Mouse (Mus musculus): ENCODE data around the gene Lrrc32.
A peak's percentile ranks its signal among the peaks of the same experiment; 100 is the strongest.

The Lrrc32 gene

DNA sequence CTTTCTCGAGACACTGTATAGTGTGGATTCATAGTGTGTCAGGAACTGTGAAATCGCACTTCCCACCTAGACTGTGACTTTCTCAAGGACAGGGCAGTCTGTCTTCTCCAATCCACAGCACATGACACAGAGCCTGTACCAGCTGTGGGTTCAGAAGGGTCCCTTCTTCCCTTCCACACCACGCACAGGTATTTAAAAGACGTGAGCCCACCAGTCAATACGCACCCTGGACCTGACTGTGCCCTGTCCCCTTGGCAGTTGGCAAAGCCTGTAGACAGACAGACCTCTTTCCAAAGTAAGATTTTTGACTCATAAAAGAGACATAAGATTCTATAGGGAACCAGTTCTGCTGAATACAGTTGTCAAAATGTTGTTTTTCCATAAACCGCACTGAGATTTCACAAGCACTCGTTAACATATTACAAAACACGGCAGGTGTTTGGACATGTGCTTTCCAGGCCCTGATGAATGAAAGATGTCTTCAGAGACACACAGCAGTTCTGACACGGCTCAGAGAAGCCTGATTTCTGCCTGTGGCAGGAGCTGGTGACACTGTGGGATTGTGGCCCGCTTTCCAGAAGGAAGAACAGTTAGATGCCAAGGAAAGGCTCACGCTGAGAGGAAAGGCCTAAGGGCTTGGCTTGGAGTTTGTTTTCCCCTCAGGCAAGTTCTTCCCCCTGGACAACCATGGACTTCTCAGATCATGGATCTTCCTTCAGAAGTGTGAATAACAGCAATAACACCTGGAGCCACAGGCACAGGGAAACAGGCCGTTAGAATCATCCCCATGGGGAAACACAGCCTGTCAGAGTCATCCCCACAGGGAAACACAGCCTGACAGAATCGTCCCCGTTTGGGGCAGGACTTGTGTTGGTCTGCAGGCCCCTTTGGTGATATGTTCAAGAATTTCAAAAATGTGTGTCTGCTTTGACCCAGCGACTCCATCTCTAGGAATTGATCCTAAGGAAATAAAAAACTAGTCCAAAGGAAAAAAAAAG is 22.2 kb downstream of the Lrrc32 start:
- DNase-seq (ENCODE audit: low spot score), result no peak

DNA sequence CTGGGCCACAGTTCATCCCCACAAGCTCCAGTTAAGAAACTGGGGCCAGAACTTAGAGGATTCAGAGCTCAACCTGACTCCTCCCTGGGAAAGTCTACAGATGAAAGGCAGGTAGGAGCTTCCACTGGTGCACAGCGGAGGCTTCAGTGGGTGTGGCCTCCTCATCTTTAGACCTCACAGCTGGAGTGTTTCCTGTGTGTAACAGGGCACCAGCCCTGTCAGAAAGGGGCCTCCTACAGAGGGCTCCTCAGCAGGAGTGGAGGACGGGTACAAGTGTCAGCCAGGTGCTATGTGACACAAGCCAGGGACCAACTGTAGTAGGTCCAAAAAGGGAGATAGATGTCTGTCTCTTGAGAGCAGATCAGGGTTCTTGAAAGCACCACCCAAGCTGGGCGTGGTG is 24.2 kb downstream of the Lrrc32 start:
- no peak for DNase-seq (ENCODE audit: low spot score)

DNA sequence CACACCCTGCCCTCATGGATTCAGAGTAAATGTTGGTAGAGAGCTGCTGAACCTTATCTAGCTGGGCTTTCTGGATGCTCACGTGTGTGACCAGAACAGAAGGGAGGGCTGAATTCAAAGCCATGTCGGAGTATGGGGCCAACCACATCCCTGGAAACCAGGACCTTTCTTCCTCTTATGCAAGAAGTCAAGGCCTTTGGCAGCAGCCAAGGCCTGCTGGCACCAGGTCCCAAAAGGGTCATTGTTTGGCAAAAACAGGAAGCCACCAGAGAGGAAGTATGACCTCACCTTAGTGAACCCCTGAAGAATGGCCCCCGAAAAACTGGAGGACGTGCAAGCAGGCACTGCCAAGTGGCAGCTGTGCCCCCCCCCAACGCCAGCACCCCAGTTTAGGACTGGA is 33.5 kb downstream of the Lrrc32 start:
- DNase-seq (ENCODE audit: low spot score), result no peak

DNA sequence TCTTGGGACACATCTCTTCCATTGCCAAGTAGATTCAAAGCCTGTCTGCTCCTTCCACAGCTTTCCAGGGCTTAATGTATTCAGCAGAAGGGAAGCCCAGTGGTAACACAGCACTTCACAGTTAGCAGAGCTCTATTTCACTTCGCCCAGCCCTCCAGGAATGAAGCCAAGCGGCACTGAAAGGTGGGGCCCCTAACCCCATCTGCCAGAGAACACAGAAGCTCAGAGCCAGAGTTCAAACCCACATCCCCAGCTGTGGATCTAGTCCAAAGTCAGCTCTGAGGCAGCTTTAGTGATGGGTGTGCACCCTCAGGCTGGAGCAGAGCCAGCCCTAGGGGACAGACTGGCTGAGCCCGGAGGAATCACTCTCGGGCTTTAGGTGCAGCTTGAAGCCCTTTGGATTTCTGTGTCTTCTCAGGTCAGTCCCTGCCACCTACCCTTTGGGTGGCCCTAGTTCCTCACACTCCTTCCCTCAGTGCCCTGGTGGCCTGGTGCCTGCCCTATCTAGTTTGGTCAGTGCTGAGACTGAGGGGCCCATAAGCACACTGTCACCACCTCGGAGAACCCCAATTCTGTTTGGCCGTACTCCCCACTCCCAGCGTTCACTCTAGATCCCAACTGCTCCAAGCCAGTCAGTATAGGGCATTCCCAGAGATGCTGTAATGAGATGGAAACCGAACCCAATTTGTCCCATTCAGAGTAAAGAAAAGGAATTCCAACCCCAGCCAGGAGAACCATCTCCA is 34.2 kb downstream of the Lrrc32 start:
- DNase-seq (ENCODE audit: low spot score), result no peak

DNA sequence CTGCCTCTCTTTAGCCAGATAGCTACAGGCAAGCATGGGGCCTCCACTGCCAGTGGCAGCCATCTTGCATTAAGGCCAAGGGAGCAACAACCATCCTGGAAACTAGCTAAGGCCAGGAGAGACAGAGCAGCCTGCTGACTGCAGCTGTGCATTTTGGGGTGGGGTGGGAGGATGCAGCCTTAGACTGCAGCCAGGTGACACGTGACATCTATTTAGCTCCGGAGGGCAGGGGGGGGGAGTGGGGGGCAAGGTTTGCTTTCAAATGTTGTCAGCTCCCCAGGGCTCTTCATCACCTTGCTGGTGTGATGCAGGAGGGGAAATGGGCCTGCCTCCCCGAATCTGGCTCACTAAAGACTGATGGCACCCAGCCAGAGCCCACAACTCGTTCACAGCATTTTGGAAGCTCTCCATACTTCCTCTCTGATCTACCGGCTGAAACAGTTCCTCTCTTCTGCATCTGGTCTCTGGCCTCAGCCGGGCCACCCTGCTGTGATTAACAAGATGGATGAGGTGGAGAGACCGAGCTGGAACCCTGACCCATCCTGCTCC is 34.8 kb downstream of the Lrrc32 start:
- peak; percentile 17 for DNase-seq (ENCODE audit: low spot score)

DNA sequence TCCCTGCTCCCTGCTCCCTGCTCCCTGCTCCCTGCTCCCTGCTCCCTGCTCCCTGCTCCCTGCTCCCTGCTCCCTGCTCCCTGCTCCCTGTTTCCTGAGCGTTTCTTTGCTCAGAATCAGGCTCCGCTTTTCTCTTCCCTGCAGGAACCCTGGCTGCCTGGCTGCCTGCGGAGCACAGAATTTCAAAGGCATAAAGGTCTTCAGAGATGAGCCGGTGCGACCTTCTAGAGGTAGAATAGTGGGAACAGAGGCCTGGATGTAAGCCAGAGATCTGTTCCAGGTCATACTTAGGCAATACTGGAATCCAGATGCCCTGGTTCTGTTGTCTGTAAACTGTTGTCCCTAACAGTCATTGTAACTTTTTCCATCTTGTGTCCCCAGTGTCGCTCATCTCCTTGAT is 35.3 kb downstream of the Lrrc32 start:
- no peak for DNase-seq (ENCODE audit: low spot score)

DNA sequence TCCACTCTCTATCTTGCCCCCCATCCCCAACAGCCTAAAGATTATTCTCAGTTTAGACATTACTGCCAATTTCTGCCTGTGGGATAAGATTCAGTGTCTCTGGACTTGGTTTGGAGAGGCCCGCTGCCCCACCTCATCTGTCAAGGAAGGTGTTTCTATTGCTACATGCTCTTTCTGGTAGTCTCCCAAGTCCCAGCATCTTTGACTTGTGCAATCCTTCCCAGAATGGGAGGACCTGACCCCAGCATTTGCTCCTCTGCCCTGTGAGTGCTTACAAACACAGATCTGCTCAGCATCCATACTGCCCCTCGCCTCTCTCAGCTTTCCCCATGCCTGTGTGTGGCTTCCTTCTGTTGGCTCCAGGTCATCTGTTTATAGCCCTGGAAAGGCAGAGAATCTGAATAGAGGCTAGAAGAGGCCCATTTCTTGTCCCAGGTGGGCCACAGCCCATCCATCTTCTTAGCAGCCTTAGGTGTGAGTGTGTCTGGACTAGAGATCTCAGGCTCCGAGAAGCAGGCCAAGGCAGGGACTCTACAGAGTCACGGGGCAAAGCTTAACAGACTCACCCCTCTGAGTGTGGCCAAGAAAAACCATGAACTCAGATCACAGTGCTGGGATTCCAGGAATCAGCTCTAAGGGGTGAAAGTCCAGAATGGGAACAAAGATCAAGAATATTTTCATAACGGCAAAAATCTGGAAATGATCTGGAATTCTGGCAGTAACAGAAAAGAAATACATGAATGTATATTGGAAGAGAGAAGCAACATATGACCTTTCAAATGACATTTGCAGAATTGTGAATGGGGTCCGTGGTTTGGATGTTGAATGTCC is 36.0 kb downstream of the Lrrc32 start:
- DNase-seq (ENCODE audit: low spot score), result no peak

DNA sequence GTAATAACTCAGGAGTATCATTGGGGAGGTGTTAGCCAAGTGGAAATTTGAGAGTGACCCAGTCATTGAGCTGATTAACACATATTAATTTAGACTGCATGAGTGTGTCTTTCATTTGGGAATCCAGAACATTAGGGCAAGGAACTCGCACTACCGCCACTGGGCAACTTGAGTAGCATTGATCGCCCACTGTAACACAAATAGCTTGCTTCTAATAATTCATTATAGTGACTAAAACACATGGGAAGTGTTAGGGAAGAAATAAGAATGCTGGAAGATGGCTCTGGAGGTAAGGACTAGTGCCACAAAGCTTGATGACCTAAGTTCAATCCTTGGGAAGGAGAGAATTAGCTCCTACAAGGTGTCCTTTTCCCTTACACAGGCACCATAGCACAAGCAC is 38.0 kb downstream of the Lrrc32 start:
- DNase-seq (ENCODE audit: low spot score), result no peak

DNA sequence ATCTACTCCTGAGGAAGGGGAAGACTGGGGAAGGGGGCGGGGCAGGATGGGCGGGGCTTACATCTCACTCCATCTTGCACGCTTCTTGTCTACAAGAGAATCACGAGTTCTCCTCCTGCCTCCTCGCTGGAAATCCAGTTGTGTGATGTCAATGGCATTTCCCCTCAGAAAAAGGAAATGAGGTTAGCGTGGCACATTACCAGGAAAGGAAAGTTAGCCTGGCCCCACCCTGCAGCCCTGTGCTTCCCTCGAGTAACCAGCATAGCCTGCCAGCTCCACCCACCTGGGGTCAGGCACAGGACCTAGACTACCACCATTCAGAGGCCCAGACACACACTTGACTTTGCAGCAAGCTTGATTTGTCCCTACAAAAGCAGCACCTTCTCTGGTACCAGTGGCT is 42.5 kb downstream of the Lrrc32 start:
- DNase-seq (ENCODE audit: low spot score), result no peak

DNA sequence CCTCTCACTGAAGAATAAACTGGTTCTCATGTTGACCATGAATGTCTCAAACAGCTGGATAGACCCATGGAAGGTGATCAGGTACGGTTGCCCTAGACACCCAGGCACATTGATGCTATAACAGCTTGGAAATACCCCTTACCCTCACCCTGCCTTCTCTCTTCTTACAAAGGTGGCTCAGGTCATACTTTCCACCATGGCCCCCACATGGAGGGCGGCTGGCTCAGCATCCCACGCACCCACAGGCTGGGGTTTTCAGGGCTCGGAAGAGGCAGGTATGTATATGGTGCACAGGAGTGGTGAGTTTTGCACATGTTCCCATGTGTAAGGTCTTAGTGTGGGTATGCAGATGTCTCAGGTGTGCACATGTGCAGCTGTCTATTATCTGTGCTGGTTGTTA is 43.9 kb downstream of the Lrrc32 start:
- no peak for DNase-seq (ENCODE audit: low spot score)

DNA sequence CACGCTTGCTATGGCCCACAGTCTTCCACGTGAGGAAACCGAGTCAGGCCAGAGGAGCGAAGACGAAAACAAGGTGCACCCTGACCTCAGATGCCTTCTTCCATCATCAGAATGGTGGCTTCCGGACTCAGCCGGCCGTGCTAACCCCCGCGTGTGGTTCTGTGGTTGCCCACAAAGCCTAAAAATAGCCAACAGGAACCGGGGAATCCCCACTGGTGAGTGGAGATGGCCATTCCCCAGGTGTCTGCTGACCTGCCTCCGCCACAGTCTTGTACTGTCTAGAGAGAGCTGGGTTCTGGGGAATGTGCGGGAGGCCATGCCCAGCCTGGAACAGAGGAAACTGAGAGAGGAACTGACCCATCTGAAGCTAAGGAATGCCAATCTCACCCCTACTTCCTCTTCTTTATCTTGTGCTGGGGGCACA is 45.4 kb downstream of the Lrrc32 start:
- DNase-seq (ENCODE audit: low spot score), result peak; percentile 66

DNA sequence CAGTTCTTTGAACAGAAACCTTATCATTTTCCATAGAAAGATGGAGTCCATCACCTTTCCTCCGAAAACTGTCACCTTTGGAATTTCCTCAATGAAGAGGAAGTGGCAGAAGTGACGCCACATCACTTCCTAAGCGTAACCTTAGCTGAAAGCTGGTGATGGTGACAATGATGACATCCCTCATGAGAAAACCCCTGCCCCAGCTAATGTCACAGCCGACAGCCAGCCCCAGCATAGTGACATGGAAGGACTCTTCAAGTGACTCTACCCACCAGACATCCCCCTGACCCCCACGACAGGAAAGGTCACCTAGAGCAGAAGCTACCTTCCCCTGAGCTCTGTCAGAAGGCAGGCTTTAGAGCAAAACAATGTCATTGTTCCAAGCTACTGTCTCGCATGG is 46.1 kb downstream of the Lrrc32 start:
- no peak for DNase-seq (ENCODE audit: low spot score)

DNA sequence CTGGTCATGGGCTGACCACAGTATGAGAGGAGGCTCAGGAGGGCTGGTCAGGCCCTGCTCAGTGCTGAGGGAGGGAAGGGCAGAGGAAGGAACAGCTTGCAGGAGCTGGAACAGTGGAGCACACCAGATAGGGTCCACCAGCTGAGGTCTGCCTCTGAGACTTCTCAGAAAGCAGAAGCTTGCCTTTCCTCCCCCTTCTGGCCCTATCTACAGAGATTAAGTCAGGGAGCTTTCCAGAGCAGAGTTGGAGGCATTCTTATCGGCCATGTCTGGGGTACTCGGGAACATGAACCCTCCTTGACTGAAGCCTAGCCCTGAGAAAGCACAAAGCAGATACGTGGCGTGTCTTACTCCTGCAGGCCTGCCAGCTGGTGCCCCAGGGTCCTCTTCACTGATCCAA is 46.8 kb downstream of the Lrrc32 start:
- DNase-seq (ENCODE audit: low spot score), result no peak

DNA sequence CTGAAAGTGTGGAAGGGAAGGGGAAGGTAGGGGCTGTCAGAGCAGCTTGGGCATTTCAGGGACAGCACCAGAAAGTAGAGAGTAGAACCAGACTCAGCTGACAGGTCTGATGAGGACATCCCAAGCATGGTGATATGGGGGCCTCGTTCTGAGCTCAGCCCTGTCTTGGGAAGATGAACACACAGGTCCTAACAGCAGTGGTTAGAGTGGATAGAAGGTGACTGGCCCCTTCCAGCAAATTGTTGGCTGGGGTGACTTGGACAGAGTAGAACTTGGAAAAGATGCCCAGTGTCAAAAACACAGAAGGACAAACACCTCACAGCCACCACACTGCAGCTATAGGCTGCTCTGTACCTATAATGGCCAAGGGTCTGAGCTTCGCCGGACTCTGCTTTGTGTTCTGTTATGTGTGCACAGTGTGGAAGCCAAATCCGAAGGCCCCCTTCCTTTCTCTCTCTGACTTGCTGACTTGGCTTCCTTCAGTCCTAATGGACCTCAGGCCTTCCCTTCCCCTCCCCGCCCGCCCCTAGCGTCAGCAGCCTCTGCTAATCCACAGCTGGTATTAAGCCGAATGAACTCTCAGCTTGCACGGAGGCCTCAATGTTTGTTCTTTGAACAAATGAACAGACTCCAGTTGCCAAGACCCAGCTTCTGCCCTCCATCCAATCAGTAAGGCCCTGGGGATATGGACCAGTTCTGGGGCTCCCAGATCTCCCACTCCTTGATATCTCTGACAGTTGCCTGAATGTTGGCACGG is 48.3 kb downstream of the Lrrc32 start:
- DNase-seq (ENCODE audit: low spot score), result no peak

DNA sequence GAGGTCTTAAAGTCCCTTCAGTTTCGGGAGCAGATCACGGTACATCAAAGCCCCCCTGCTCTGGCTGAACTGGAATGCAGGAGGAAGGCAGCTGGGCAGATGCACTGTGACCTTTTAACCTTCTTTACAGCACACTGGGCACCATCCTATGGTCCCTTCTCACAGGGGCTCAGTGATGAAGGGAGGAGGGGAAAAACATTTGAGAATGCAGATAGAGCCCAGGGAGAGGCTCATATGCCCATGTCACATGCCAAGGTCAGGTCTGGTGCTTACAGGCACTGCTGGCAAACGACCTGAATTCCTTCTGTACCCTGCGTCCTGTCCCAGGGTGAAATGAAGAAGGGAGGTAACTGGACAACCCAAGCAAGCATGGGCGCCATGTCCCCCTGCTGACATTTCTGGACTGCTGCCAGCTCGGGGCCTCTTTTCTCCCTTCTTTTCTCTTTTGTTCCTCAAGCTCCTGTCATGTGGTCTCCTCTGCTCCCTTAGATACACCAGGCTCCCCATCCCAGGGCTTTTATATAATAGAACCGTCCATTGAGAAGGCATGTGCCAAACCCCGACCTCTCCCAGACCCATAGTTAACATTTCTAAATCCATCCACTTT is 49.0 kb downstream of the Lrrc32 start:
- no peak for DNase-seq (ENCODE audit: low spot score)

DNA sequence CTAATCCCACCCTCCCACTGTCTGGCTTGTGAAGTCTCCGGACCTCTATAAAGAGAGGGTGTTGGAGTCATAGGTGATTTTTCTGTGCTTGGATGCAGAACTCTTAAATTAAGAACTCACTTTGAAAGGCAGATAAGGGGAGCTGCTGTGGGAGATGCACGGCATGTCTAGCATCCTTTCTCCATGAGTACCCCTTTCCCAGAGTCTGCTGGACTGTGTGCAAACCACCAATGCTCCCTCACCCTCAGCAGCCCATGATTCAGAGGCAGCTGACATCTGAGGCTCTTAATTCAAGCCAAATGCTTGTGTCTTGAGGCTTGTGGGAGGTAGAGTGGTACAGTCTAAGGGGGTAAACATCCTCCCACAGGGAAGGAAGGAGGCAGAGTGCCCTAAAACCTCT is 51.8 kb downstream of the Lrrc32 start:
- no peak for DNase-seq (ENCODE audit: low spot score)

DNA sequence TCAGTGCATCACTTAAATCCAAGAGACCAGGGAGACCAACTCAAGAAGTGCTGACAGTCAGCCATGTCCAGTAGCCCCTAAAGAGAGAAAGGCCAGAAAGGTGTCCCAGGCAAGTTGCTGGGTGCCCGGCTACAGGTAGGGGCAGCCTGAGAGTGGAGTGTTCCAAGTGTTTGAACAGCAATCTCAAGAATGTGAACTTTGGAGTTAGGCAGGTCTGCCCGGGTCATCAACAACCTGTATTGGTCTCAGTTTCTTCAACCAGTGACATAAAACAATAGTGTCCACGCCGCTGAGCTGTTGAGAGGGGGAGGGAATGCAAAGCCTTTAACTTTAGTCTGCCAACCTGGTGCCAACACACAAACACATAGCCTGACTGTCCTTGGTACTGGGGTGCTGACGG is 52.5 kb downstream of the Lrrc32 start:
- no peak for DNase-seq (ENCODE audit: low spot score)

DNA sequence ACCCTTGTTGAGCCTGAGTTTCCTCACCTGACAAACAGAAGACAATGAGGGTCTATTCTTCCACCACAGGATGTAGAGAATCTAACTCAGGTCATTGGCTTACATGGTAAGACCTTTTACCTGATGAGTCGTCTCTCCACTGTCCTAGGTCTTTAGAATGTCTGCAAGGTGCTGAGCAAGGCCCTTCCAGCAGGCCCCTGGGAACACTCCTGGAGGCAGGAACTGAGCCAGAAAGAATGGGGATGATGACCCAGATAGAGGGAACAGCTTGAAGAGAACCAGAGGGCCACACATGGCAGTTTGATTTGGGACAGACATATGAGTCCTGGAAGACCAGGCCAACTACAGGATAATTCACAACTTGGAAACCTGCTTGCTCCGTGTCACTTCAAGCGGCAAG is 53.2 kb downstream of the Lrrc32 start:
- no peak for DNase-seq (ENCODE audit: low spot score)

DNA sequence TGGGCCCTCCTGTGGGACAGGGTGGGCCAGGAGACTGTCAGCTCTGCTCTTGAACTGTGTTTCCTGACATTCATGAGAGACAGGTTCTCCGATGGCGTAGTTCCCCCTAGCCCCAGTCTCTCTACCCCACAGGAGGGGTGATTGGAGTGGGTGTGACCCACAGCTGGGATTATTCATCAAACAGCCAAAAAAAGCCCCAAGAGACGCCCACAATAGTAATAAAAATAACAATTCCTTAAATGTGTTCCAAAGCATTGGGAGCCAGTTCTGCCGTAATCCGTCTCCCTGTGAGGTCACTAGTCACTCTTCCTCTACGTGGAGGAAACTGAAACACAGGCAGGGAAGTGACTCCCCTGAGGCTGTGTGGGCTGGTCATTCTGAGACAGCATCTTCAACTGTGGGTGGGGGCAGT is 53.7 kb downstream of the Lrrc32 start:
- no peak for DNase-seq (ENCODE audit: low spot score)

DNA sequence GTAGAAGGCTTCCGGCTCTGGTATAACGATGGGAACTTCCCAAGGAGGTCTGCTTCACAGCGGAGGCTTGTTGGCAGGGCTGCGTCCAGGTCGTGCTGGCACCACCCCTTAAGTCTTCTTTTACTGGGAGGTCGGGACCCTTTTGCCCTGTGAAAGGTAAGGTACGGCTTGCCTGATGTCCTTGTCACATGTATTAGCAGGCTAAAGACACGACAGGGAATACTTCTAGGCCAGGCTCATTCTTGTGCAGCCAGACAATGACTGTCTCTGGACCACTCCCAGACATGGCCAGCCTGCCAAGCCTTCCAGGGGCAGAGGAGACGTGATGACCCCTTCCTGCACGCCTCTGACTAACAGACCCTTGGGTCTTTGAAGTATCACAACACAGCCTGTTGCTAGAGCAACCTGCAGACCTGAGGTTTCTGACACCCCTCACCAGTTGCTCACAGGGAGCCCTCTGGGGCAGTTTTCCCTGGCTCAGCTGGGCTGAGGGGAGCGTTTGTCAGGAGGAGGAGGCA is 54.8 kb downstream of the Lrrc32 start:
- no peak for DNase-seq (ENCODE audit: low spot score)

DNA sequence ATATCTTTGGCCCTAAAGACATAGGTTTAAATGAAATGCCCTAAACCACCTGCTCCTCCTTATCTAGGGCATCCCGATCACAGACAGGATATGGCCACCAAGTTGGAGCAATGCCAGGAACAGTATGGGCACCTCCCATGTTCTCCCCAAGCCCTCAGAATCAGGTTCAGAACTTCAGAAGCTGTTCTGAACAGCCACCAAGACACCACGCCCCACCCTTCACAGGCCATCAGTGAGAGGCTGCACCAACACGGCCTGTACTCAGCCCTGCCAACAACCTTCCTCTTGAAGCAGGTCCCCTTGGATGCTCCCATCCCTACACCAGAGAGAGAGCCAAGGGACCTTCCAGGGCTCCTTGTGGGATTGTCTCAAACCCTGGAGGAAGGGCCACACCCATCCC is 55.5 kb downstream of the Lrrc32 start:
- no peak for DNase-seq (ENCODE audit: low spot score)
